Comparison of ENCODE assay signal across 7 mouse cellular contexts in genomic region chr14:77539563-77539962, GRCm38 (mm10).
DNase-seq lines count a peak whose midpoint lies in the region; ATAC-seq and TF ChIP-seq lines count a peak whose summit lies in the region.
"Not testable (repeated sequence)": the region's sequence is repeated elsewhere in the genome, so short reads cannot be mapped to it uniquely, and the experiment has no call there.

No protein-coding gene starts in this region.

- 68% methylated on average over 21 of the region's 21 CpGs for WGBS in forebrain, postnatal 0 days
- WGBS in heart, embryonic 12.5 days: 43% methylated on average over 21 of the region's 21 CpGs
- WGBS in hindbrain, postnatal 0 days: 73% methylated on average over 21 of the region's 21 CpGs
- WGBS in liver, embryonic 16.5 days (ENCODE audit: insufficient replicate concordance): 78% methylated on average over 21 of the region's 21 CpGs
- WGBS in midbrain, embryonic 11.5 days: 50% methylated on average over 21 of the region's 21 CpGs

- TF ChIP-seq CTCF in E14TG2a.4 (conservative IDR thresholded peaks at IDR 0.05; ENCODE audit: low read length); forebrain, postnatal 0 days (IDR thresholded peaks at IDR 0.05; ENCODE audit: low read depth); hindbrain, postnatal 0 days (IDR thresholded peaks at IDR 0.05; ENCODE audit: low read depth): not testable (repeated sequence)

- H3K9me3 ChIP-seq in E14TG2a.4 (ENCODE audit: low read length); forebrain, postnatal 0 days (ENCODE audit: low read length); heart, embryonic 12.5 days (replicated peaks); hindbrain, postnatal 0 days (ENCODE audit: low read length); liver, embryonic 16.5 days (replicated peaks; ENCODE audit: control insufficient read depth, low read length); midbrain, embryonic 11.5 days (ENCODE audit: control insufficient read depth, low read length): not testable (repeated sequence)

- peaks cover 83% of the 10 kb centered on the region for H3K36me3 ChIP-seq in E14TG2a.4 (ENCODE audit: insufficient read depth, low read length)
- not testable (repeated sequence) for H3K36me3 ChIP-seq in forebrain, postnatal 0 days (ENCODE audit: insufficient read depth); heart, embryonic 12.5 days; hindbrain, postnatal 0 days (ENCODE audit: insufficient read depth, low read length); liver, embryonic 16.5 days (ENCODE audit: control insufficient read depth, insufficient read depth); midbrain, embryonic 11.5 days (ENCODE audit: control insufficient read depth, insufficient read depth, low read length)

- peak overlapping the region; percentile 54 for H3K4me3 ChIP-seq in E14TG2a.4 (replicated peaks; ENCODE audit: low read length)
- not testable (repeated sequence) for H3K4me3 ChIP-seq in forebrain, postnatal 0 days (ENCODE audit: low read depth, low read length); heart, embryonic 12.5 days; hindbrain, postnatal 0 days (ENCODE audit: low read length); liver, embryonic 16.5 days (ENCODE audit: low read depth, low read length); midbrain, embryonic 11.5 days (ENCODE audit: low read depth, low read length)

- not testable (repeated sequence) for H3K4me2 ChIP-seq in forebrain, postnatal 0 days (ENCODE audit: low read depth); hindbrain, postnatal 0 days (ENCODE audit: low read depth, low read length); liver, embryonic 16.5 days (ENCODE audit: low read depth, low read length); midbrain, embryonic 11.5 days
- H3K4me2 ChIP-seq in heart, embryonic 12.5 days: peak overlapping the region; percentile 36; the same call in 1 of the 2 replicates

- H3K9ac ChIP-seq in forebrain, postnatal 0 days; heart, embryonic 12.5 days; hindbrain, postnatal 0 days (replicated peaks; ENCODE audit: low read length); liver, embryonic 16.5 days (ENCODE audit: low read depth, low read length); midbrain, embryonic 11.5 days (ENCODE audit: low read length): not testable (repeated sequence)

- not testable (repeated sequence) for DNase-seq in forebrain, postnatal 0 days; hindbrain, postnatal 0 days (ENCODE audit: low spot score)
- DNase-seq in midbrain, embryonic 11.5 days (ENCODE audit: low spot score, missing footprints): peak; percentile 68

- peaks cover 65% of the 10 kb centered on the region for H3K4me1 ChIP-seq in E14TG2a.4 (replicated peaks; ENCODE audit: low read depth, low read length)
- H3K4me1 ChIP-seq in forebrain, postnatal 0 days (ENCODE audit: insufficient read depth); hindbrain, postnatal 0 days (ENCODE audit: insufficient read depth, low read length); liver, embryonic 16.5 days (ENCODE audit: control insufficient read depth, low read depth, low read length); midbrain, embryonic 11.5 days (ENCODE audit: control insufficient read depth, insufficient read depth, low read length): not testable (repeated sequence)
- H3K4me1 ChIP-seq in heart, embryonic 12.5 days (replicated peaks): peaks cover 13% of the 10 kb centered on the region

- not testable (repeated sequence) for H3K27me3 ChIP-seq in E14TG2a.4 (ENCODE audit: insufficient read depth, low read length); forebrain, postnatal 0 days (ENCODE audit: insufficient read depth, low read length); heart, embryonic 12.5 days (replicated peaks); hindbrain, postnatal 0 days (ENCODE audit: insufficient read depth, low read length); liver, embryonic 16.5 days (ENCODE audit: control insufficient read depth, insufficient read depth, low read depth, low read length); midbrain, embryonic 11.5 days (ENCODE audit: control insufficient read depth, insufficient read depth, low read length)

- peak; percentile 91 for ATAC-seq in erythroblast, adult 5-6 weeks (replicated peaks; ENCODE audit: low FRiP score, poor library complexity, severe bottlenecking)
- peak; percentile 68; the same call in 1 of the 2 replicates for ATAC-seq in forebrain, postnatal 0 days
- ATAC-seq in heart, embryonic 12.5 days (ENCODE audit: insufficient number of reproducible peaks, low FRiP score): not testable (repeated sequence)
- 0 out of 2 replicates have a peak, but pooled peaks have one; percentile 35 for ATAC-seq in hindbrain, postnatal 0 days
- ATAC-seq in liver, embryonic 16.5 days (ENCODE audit: low read depth): peak; percentile 68
- ATAC-seq in midbrain, embryonic 11.5 days (ENCODE audit: low FRiP score): 0 out of 2 replicates have a peak, but pooled peaks have one; percentile 68

- not testable (repeated sequence) for H3K27ac ChIP-seq in forebrain, postnatal 0 days (ENCODE audit: low read depth, low read length); heart, embryonic 12.5 days (ENCODE audit: poor library complexity, severe bottlenecking); hindbrain, postnatal 0 days; liver, embryonic 16.5 days (ENCODE audit: low read length); midbrain, embryonic 11.5 days (ENCODE audit: low read depth, low read length)
